Mouse (Mus musculus) testis, adult 2 months (tissue): Measurements from ENCODE around the gene Zfp932.
"Not testable (repeated sequence)": the region's sequence is repeated elsewhere in the genome, so short reads cannot be mapped to it uniquely, and the experiment has no call there.

Experiments
- CTCF ChIP-seq: fragments of 200-500 bp; IDR thresholded peaks from 2 replicates; pipeline ENCODE4 v1.5.1; 2012; ENCODE audit warnings: low read depth, mild to moderate bottlenecking, inconsistent platforms, low read length, moderate library complexity; ENCODE audit not compliant: control insufficient read depth, insufficient read depth, insufficient replicate concordance
- POLR2A ChIP-seq: fragments of 200-500 bp; IDR thresholded peaks from 2 replicates; pipeline ENCODE4 v1.6.1; 2012; ENCODE audit warnings: low read depth, mild to moderate bottlenecking, inconsistent platforms, low read length, moderate library complexity; ENCODE audit not compliant: control insufficient read depth

DNA sequence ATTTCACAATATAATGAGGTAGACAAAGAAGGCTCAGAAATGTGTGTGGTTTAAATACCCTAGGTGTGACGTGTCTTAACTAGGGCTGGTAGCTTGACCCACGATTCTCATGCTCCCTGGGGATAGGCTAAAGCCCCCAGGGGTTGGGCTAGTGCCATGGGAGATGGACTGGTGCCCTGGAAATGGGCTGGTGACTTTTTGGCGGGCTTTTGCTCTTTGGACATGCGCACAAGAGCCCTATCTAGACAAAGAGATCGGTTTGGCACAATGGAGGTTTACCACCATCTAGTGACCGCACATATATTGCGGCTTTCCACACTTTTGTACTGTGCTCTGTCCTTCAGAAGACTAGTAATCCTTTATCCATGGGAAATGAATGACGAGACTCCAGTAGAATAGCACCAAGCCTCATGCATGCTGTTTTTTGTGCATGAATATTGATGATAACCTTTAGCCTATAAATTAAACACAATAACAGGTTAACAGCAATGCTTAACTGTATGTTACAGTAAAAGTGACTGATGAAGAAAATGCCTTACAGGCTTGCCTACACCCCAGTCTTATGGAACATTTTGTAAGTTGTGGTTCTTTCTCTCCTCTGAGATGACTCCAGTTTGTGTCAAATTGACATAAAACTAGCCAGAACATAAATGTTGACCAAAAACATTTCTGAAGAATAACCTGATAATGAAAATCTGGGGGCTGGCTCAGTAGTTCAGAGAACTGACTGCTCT is 27.5 kb downstream of the Zfp932 start:
- not testable (repeated sequence) for TF ChIP-seq CTCF, POLR2A
